Mouse (Mus musculus): ENCODE results near the gene Mstn. TPM values are rescaled to one million over a fixed set of nuclear protein-coding genes. Genes with fewer than 3 reads are reported as not detected.

Gene Mstn
- polyA plus RNA-seq, 1 experiment from 2014 or later: 0.06 TPM

DNA sequence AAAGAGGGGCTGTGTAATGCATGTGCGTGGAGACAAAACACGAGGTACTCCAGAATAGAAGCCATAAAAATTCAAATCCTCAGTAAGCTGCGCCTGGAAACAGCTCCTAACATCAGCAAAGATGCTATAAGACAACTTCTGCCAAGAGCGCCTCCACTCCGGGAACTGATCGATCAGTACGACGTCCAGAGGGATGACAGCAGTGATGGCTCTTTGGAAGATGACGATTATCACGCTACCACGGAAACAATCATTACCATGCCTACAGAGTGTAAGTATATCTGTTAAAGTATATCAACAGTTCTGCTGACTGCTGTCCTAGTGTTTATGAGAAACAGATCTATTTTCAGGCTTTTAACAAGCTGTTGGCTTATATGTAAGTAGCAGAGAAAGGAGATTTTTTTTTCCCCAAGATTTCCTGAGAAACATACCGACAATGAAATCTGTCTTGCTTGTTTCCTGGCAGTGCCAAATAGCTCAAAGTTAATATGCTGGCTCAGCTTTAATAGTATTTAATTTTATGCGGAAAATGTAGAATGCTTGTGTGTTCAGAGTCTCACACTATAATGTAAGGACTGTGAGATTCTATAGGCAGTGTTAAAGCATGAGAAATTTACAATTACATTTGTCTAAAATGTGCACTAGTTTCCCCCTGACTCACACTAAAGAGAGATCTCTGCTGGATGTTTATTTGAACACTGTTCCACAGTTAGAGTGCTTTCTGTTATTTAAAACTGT lies 600 bp downstream of the Mstn start:
- no peak overlapping the region for H3K9ac ChIP-seq
- no peaks in the 10 kb centered on the region for H3K9me3 ChIP-seq
- no peaks in the 10 kb centered on the region for H3K27me3 ChIP-seq (replicated peaks)
- WGBS: 40% methylated on average over 13 of the region's 13 CpGs
- no peaks in the 10 kb centered on the region for H3K36me3 ChIP-seq
- H3K4me1 ChIP-seq: peaks cover 4% of the 10 kb centered on the region; the same call in 1 of the 2 replicates
- ATAC-seq (ENCODE audit: insufficient read depth, low FRiP score, low read depth): no peak
- no peak overlapping the region for H3K27ac ChIP-seq
- H3K4me3 ChIP-seq (replicated peaks): no peak overlapping the region
- peak overlapping the region; percentile 14; the same call in 1 of the 2 replicates for H3K4me2 ChIP-seq

GRCm38 (mm10) chr1:53063921-53064320 lies 2.5 kb downstream of the Mstn start:
- Histone ChIP-seq H3K9me3 (no peaks in the 10 kb centered on the region), H3K36me3 (no peaks in the 10 kb centered on the region), H3K4me3 (replicated peaks) (no peak overlapping the region), H3K4me2 (no peak overlapping the region), H3K27ac (no peak overlapping the region), H3K4me1 (peaks cover 4% of the 10 kb centered on the region; the same call in 1 of the 2 replicates), H3K27me3 (replicated peaks) (no peaks in the 10 kb centered on the region), H3K9ac (no peak overlapping the region)
- no peak for ATAC-seq (ENCODE audit: insufficient read depth, low FRiP score, low read depth)
- 86% methylated on average over 4 of the region's 4 CpGs for WGBS

DNA sequence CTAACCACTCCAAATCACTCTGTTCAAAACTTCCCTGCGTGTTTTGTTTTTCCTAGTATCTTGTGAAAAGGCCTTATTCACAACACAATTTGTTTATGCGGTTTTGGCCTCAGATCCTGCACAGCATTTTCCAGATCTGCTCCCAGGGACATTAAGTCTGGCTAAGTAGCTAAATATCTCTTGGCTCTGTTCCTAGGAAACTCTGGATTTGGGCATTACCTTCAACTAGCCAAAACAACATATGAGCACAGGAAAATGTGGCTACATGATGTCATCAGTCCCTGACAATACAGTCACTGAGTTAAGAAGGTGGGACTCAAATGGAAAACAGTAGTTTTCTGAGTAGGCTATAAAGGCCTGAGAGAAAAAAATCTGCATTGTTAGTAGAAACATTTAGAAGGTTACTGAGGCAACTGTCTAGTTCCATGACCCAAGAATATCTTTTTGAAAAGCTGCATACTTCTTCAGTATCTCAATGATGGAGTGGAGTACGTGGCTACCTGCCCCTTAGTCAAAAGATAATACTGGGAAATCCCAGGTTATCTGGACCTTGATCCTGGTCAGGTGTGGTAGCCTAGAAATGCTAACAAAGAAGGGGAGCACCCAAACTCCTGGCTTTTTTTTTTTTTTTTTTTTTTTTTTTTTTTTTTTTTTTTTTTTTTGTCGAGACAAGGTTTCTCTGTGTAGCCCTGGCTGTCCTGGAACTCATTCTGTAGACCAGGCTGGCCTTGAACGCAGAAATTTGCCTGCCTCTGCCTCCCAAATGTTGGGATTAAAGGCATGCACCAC lies 8.5 kb downstream of the Mstn start:
- Histone ChIP-seq H3K4me1 (no peaks in the 10 kb centered on the region), H3K27me3 (replicated peaks) (no peaks in the 10 kb centered on the region), H3K36me3 (no peaks in the 10 kb centered on the region), H3K27ac (no peak overlapping the region), H3K9me3 (no peaks in the 10 kb centered on the region), H3K4me3 (replicated peaks) (no peak overlapping the region), H3K4me2 (no peak overlapping the region), H3K9ac (no peak overlapping the region)
- WGBS: 78% methylated on average over 5 of the region's 5 CpGs
- ATAC-seq (ENCODE audit: insufficient read depth, low FRiP score, low read depth): no peak

GRCm38 (mm10) chr1:53070664-53071175 lies 9.3 kb downstream of the Mstn start:
- Histone ChIP-seq H3K27ac (no peak overlapping the region), H3K9ac (no peak overlapping the region), H3K36me3 (no peaks in the 10 kb centered on the region), H3K27me3 (replicated peaks) (no peaks in the 10 kb centered on the region), H3K4me2 (no peak overlapping the region), H3K4me3 (replicated peaks) (no peak overlapping the region), H3K4me1 (no peaks in the 10 kb centered on the region), H3K9me3 (no peaks in the 10 kb centered on the region)
- ATAC-seq (ENCODE audit: insufficient read depth, low FRiP score, low read depth): no peak
- 81% methylated on average over 1 of the region's 1 CpGs for WGBS

- H3K27me3 ChIP-seq (replicated peaks): no peaks in the 10 kb centered on the region
- no peaks in the 10 kb centered on the region for H3K9me3 ChIP-seq
- ATAC-seq (ENCODE audit: insufficient read depth, low FRiP score, low read depth): no peak
- H3K27ac ChIP-seq: no peak overlapping the region
- no peak overlapping the region for H3K4me3 ChIP-seq (replicated peaks)
- WGBS: 66% methylated on average over 3 of the region's 3 CpGs
- no peak overlapping the region for H3K4me2 ChIP-seq
- no peak overlapping the region for H3K9ac ChIP-seq
- H3K4me1 ChIP-seq: no peaks in the 10 kb centered on the region
- no peaks in the 10 kb centered on the region for H3K36me3 ChIP-seq
Observed at GRCm38 (mm10) chr1:53076656-53077055, 15.2 kb downstream of the Mstn start.

DNA sequence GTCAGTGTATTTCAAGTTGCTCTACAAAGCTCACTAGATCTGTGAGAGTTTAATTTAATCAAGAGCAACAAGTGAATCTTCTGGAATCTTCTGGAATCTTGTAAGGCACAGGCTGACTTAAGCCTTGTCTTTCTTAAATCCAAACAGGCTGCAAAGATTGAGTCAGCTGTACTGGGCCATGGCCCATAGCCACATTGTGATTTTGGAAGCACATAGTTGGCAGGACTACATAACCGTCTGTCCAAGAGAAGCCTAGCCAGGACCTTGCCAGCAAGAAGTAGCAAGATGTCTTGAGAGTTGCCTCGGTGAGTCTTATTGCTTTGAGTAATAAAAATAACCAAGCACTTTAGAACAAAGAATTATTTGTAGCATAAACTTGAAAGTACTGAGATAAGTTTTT lies 18.4 kb downstream of the Mstn start:
- H3K4me1 ChIP-seq: no peaks in the 10 kb centered on the region
- H3K27ac ChIP-seq: no peak overlapping the region
- ATAC-seq (ENCODE audit: insufficient read depth, low FRiP score, low read depth): no peak
- H3K36me3 ChIP-seq: no peaks in the 10 kb centered on the region
- WGBS: 81% methylated on average over 2 of the region's 2 CpGs
- no peak overlapping the region for H3K4me2 ChIP-seq
- H3K9ac ChIP-seq: no peak overlapping the region
- no peaks in the 10 kb centered on the region for H3K9me3 ChIP-seq
- H3K27me3 ChIP-seq (replicated peaks): no peaks in the 10 kb centered on the region
- no peak overlapping the region for H3K4me3 ChIP-seq (replicated peaks)

- H3K4me3 ChIP-seq (replicated peaks): no peak overlapping the region
- no peak overlapping the region for H3K4me2 ChIP-seq
- H3K27me3 ChIP-seq (replicated peaks): no peaks in the 10 kb centered on the region
- H3K4me1 ChIP-seq: no peaks in the 10 kb centered on the region
- no peak for ATAC-seq (ENCODE audit: insufficient read depth, low FRiP score, low read depth)
- no peak overlapping the region for H3K9ac ChIP-seq
- 74% methylated on average over 3 of the region's 3 CpGs for WGBS
- H3K9me3 ChIP-seq: no peaks in the 10 kb centered on the region
- no peaks in the 10 kb centered on the region for H3K36me3 ChIP-seq
- H3K27ac ChIP-seq: no peak overlapping the region
Observed at GRCm38 (mm10) chr1:53080603-53081002, 19.2 kb downstream of the Mstn start.

- Histone ChIP-seq H3K4me1 (no peaks in the 10 kb centered on the region), H3K9me3 (no peaks in the 10 kb centered on the region), H3K9ac (no peak overlapping the region), H3K36me3 (no peaks in the 10 kb centered on the region), H3K4me2 (no peak overlapping the region), H3K27me3 (replicated peaks) (no peaks in the 10 kb centered on the region), H3K27ac (no peak overlapping the region), H3K4me3 (replicated peaks) (no peak overlapping the region)
- no peak for ATAC-seq (ENCODE audit: insufficient read depth, low FRiP score, low read depth)
- WGBS: 47% methylated on average over 15 of the region's 15 CpGs
Observed at GRCm38 (mm10) chr1:53085256-53085655, 23.8 kb downstream of the Mstn start.

GRCm38 (mm10) chr1:53085991-53086390 lies 24.6 kb downstream of the Mstn start:
- H3K4me3 ChIP-seq (replicated peaks): no peak overlapping the region
- H3K27ac ChIP-seq: no peak overlapping the region
- no peaks in the 10 kb centered on the region for H3K9me3 ChIP-seq
- no peak overlapping the region for H3K4me2 ChIP-seq
- ATAC-seq (ENCODE audit: insufficient read depth, low FRiP score, low read depth): no peak
- WGBS: 21% methylated on average over 4 of the region's 4 CpGs
- no peaks in the 10 kb centered on the region for H3K4me1 ChIP-seq
- H3K9ac ChIP-seq: no peak overlapping the region
- no peaks in the 10 kb centered on the region for H3K36me3 ChIP-seq
- no peaks in the 10 kb centered on the region for H3K27me3 ChIP-seq (replicated peaks)

DNA sequence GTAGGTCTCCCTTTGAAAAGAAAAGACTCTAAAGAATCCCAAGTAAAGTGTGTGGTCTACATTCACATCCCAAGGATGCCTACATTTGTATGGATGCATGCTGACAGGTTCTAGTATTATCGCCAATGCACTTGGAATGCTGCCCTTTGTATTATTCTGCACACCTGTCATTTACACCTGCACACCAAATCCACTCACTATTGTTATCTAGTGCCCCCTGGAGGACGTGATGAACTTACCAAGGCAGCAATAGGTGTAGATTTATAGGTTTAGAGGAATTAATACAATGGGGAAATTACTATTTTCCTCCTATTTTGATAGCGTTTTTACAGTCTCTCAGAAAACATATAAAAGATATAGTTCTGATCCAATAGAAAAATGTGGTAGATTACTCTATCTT lies 31.7 kb downstream of the Mstn start:
- 36% methylated on average over 3 of the region's 3 CpGs for WGBS
- Histone ChIP-seq H3K9ac (no peak overlapping the region), H3K4me1 (no peaks in the 10 kb centered on the region), H3K4me2 (no peak overlapping the region), H3K27ac (no peak overlapping the region), H3K27me3 (replicated peaks) (no peaks in the 10 kb centered on the region), H3K36me3 (no peaks in the 10 kb centered on the region), H3K9me3 (no peaks in the 10 kb centered on the region), H3K4me3 (replicated peaks) (no peak overlapping the region)
- ATAC-seq (ENCODE audit: insufficient read depth, low FRiP score, low read depth): no peak

- no peaks in the 10 kb centered on the region for H3K27me3 ChIP-seq (replicated peaks)
- ATAC-seq (ENCODE audit: insufficient read depth, low FRiP score, low read depth): no peak
- no peaks in the 10 kb centered on the region for H3K4me1 ChIP-seq
- no peak overlapping the region for H3K27ac ChIP-seq
- H3K36me3 ChIP-seq: no peaks in the 10 kb centered on the region
- no peak overlapping the region for H3K4me3 ChIP-seq (replicated peaks)
- WGBS: 51% methylated on average over 1 of the region's 1 CpGs
- no peak overlapping the region for H3K4me2 ChIP-seq
- H3K9me3 ChIP-seq: no peaks in the 10 kb centered on the region
- no peak overlapping the region for H3K9ac ChIP-seq
Observed at GRCm38 (mm10) chr1:53110561-53110960, 49.1 kb downstream of the Mstn start.

All from stomach, embryonic 15.5 days (tissue).